Mouse (Mus musculus): Measurements from ENCODE around the gene Ciapin1.

DNA sequence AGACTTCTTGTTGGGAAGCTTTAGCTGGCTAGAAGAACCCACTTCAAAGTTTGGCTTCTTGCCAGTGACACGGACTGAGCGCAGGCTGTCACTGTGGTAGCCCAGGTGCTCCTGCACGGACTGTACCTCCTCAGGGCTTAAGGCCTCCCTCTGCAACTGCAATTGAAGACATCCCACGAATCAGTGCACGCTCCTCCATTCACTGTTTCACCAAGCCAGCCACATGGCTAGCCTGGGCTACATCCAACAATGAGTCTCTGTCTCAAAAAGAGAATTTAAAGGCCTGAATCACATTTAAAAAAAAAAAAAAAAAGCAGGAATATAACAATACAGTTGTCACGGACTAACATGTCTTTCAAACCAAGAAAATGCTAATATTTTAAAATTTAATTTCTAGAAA lies 9.9 kb downstream of the Ciapin1 start:
- TF ChIP-seq GATA1 (IDR thresholded peaks at IDR 0.05; ENCODE audit: low read length) (no peak), TAL1 (IDR thresholded peaks at IDR 0.05; ENCODE audit: low read length) (no peak)

Data from erythroblast, embryonic 14.5 days (primary cell).